Mouse (Mus musculus): ENCODE measurements around the gene Srsf10.
A peak's percentile ranks its signal among the peaks of the same experiment; 100 is the strongest.

Gene Srsf10

DNA sequence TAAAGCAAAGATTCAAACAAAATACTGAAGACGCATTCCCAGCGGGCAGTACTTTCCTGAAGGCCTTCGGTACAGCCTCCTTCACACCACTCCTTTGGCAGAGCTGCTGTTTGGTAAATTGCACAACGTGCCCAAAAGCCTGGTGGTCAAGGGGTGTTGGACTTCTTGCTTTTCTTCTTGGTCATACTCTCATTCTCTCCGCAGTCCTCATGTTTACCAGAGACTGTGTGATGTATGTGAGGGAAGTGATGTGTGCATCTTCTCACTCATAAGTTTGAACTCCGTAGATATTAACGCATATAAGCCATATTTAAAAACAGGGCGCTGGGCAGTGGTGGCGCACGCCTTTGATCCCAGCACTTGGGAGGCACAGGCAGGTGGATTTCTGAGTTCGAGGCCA, 917 bp upstream of the Srsf10 start:
- no peak for DNase-seq (ENCODE audit: inconsistent age in 2 of 2, low spot score in 1 of 2)

DNA sequence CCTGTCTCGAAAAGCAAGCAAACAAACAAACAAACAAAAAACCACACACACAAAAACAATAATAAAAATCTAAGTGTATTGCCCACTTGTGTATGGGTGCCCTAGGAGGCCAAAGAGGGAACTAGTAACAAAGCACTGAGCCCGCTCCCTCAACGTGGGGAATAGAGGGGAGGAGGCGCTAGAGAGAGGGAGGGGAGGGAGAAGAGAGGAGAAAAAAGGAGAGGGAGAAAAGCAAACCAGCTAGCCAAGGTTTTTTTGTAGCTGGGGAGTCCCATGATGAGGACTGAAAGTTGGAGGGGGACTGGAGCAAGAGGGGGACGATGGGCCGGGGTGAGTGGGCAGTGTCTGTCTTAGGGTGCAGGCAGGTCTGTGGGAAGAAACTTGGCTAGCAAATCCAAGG, 467 bp upstream of the Srsf10 start:
- no peak for DNase-seq (ENCODE audit: inconsistent age in 2 of 2, low spot score in 1 of 2)

DNA sequence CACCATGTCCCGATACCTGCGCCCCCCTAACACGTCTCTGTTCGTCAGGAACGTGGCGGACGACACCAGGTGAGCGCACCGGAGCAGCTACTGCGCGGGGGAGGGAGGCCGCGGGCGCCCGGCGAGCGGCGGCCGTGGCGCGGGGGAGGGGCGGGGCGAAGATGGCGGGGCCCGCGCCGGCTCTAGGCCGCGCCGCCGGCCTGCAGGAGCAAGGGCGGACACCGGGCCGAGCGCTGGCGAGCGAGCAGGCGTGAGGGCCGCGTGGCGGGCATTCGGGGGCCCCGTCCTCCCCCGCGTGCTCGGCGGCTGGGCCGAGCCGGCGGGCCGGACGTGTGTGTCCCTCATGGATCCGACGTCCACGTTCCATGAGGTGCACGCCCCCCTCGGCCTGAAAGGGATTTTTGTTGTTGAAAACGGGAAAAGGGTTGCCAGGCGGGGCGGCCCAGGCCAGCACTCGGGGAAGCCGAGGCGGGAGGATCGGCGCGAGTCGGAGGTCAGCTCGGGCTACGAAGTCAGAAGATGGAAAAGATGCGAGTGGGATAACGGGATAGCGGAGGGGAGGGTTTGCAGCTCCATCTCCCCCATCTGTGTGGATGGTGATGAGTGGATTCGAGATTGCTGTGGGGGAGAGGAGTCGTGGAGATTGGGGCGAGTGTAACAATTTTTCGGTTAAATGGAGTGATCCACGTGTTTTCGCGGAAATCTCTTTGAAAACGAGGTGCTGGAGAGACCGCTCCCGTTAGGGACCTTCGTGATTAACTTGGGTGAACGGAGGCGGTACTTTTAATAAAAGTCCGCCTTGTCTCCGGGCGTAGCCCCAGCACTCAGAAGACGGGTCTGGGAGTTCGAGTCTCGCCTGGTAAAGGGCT, 910 bp downstream of the Srsf10 start:
- DNase-seq (ENCODE audit: inconsistent age in 2 of 2, low spot score in 1 of 2), result peak; percentile 78 to 91

DNA sequence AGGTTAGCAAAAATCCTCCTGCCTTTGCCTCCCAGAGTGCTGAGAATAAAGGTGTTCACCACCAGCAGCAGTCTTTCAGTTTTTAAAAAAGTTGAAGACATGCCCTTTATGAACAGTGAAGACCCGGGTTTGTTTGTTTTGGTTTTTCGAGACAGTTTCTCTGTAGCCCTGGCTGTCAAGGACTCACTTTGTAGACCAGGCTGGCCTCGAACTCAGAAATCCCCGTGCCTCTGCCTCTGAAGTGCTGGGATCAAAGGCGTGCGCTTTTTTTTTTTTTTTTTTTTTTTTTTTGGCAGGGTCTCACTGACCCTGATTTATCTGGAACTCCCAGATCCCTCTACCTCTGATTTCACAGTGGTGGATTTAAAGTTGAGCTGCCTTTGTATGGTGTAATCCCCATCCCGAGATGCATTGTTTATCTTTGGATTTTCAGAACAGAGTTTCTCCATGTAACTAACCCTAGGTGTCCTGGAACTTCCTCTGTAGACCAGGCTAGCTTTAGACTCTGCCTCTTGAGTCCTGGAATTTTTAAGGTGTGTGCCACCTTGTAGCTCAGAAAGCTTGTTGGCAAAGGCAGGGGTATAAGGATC, 2.1 kb downstream of the Srsf10 start:
- DNase-seq (ENCODE audit: inconsistent age in 2 of 2, low spot score in 1 of 2), result peak in 1 of 2 experiments; percentile 67

DNA sequence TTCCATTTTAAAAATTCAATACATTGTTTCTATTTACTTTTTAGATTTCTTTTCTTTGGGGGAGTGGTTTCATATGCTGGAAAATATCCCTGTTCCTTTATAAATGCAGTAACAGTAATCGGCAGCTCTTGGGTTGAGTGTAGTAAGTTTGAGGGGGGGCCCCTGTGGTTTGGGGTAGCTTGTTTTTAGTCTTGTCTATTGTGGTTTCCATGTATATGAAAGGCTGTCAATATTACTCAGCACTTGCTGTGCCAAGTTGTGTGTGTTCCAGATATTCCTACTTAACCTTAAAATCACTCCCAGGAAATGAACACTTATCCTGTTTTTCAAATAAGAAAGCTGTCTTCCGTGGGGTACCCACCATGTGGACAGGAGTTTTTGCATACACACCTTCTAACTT, 13.4 kb downstream of the Srsf10 start:
- DNase-seq (ENCODE audit: inconsistent age in 2 of 2, low spot score in 1 of 2), result no peak

DNA sequence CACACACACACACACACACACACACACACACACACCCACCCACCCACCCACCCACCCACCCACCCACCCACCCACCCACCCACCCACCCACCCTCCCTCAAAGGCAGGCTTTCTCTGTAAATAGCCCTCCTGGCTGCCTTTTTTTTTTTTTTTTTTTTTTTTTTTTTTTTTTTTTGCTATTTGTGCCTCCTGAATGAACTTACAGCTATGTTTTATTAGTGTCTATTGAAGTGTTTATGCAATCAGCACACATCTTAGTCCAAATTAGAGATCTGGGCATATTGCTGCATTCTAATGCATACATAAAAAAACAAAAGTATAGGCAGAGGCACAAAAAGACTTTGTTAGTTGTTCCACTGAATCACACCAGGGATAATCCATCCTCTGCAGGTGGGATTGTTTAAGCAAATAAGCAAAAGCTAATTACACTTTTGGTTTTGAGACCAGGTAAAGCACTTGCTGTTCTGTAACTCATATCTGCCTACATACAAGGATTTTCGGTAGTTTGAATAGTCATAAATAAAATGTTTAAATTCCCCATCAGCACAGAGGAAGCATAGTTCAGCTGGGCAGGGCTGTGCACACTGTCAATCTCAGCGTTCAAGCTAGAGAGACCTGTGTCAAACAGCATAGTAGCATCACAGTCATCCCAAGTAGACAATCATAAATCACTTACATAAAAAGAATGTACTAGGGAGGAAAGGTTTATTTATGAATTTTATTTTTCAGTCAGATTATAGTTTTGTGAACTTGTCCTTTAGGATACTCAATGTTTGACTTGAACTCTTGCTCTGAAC, 14.9 kb downstream of the Srsf10 start:
- DNase-seq (ENCODE audit: inconsistent age in 2 of 2, low spot score in 1 of 2), result peak in 1 of 2 experiments; percentile 59

DNA sequence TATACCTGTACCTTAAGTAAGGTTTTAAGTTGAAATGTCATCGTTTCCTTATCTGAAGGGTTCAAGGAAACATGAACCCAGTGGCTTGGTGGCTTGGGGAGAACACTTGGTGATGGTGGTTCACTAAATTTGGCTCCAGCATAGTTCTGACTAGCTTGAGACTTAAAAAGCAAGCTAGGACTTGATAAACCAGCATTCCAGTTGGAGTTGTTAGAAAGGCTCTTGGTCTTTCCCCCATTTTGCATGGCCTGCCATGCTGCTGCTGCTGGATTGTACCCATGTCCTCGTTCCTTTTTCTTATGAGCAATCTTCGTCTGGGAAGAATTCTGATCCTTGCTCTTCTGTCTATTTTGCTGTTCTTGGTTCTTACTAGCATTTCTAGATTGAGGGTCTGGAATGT, 16.5 kb downstream of the Srsf10 start:
- peak in 1 of 2 experiments; percentile 67 for DNase-seq (ENCODE audit: inconsistent age in 2 of 2, low spot score in 1 of 2)

DNA sequence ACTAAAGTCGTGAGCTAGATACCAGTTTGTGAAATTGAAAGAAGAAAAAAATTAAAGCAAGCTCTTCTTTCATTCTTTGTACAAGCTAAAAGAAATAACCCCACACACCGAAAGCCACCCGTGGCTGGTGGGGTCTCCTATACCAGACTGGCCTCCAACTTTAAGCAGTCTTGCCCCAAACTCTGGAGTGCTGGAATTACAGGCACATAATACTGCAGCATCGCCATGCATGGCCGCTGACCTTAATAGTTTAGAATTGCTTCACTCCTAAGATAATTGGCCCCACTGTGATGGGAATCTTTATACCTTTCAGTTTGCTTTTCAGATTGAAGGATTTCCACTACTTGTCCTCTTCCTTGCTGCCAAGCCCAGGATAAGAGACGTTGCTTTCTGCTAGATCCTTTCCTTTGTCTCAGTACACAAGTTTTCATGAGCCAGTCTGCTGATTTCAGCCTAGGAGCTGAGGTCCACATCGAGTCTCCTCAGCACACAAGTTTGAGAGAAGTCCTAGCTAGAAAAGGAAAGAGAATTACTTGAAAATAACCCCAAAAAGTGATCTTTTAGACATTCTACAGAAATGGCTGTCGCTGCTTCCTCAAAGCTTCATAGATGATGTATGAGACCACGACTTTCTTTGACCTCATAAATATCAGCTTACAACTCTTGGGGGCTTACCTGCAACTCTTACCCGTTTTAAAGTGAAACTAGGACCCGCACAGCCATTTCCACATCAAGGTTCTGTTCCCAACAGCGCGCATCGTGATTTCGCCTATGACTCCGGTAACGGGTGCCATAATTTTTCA, 17.2 kb downstream of the Srsf10 start:
- DNase-seq (ENCODE audit: inconsistent age in 2 of 2, low spot score in 1 of 2), result peak in 1 of 2 experiments; percentile 84

DNA sequence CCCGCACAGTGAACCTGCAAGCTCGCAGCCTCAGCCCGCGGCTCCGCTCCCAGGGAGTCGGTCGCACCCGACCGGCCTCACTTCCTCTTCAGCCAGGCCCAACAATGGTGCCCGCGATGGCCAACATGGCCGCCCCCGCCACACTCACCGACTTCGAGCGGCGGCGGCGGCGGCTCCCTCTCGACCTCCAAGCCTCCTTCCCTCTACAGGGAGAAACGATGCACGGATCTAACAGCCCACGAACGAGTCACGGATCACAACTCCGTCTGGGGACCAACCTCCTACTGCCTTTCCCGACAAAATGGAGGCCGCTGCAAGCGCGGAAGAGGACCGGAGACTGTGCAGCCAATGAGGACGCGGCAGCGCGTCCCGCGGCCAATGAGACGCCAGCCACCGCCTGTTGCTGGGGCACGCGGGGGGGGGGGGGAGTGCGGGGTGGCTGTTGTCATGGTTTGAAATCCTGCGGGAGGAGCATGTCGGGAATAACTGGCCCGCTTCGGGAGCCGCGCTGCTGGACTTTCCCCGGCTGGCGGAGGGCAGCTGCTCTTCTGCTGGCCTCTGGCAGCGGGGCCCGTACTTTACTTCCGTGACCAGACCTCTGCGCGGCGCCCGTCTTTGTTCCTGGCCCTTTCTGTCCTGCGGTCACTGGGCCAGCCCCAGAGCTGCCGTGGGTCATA, 18.1 kb downstream of the Srsf10 start, which contains the start of gene Pnrc2:
Gene Pnrc2 (minus strand): TSS at position 325 of the 677 bp plus-strand sequence.
- peak; percentile 92 to 98 for DNase-seq (ENCODE audit: inconsistent age in 2 of 2, low spot score in 1 of 2)

DNA sequence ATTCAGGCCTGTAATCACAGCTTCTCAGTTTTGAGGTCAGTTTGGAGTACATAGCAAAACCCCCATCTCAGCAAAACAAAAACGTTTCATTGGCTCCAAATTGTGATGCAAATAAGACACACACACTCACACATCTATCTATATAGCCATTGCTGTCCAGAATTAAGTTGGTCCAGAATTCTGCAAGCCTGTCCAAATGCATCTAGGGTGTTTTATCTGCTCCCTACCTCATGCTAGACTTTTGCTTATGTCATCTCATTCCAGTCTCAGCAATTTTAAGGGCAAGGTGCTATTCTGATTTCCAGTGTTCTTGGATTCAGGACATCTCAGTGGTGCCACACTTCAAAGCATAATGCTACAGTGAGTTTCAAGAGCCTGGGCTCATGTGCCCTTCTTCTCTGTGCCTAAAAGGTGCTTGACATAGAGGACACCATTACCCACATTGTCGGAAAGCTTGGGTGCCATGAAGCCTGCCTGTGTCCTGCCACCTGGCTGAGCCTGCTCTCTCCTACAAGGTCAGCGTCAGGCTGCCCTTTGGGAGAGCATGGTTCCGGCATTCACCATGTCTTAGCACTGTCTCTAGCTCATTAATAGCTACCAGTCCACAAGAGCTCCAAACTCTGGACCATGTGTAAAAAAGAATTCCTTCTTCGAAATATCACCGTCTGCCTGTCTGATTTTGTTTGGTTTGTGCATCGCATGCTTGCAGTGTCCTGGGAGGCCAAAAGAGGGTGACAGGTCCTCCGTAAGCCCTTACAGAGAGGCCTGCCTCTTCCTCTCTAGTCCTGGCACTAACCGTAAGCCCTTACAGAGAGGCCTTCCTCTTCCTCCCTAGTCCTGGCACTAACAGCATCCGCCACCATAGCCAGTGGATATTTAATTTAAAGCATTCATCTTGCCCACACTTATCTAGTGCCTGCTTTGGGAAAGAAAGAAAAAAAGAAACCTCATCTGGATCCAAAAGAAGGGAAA, 19.3 kb downstream of the Srsf10 start:
- no peak for DNase-seq (ENCODE audit: inconsistent age in 2 of 2, low spot score in 1 of 2)

DNA sequence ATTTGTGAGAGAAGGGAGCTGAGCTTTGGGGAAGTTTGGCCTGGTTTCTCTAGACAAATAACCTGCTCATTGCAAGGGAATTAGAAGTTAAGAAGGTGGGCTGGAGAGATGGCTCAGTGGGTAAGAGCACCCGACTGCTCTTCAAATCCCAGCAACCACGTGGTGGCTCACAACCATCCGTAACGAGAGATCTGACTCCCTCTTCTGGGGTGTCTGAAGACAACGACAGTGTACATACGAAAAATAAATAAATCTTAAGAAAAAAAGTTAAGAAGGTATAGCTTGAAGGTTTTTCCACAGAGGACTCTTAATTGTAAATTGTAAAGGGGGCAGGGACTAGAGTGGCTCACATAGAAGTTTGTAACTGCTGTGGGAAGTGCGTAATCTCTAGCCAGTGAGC, 20.0 kb downstream of the Srsf10 start:
- peak in 1 of 2 experiments; percentile 63 for DNase-seq (ENCODE audit: inconsistent age in 2 of 2, low spot score in 1 of 2)

DNA sequence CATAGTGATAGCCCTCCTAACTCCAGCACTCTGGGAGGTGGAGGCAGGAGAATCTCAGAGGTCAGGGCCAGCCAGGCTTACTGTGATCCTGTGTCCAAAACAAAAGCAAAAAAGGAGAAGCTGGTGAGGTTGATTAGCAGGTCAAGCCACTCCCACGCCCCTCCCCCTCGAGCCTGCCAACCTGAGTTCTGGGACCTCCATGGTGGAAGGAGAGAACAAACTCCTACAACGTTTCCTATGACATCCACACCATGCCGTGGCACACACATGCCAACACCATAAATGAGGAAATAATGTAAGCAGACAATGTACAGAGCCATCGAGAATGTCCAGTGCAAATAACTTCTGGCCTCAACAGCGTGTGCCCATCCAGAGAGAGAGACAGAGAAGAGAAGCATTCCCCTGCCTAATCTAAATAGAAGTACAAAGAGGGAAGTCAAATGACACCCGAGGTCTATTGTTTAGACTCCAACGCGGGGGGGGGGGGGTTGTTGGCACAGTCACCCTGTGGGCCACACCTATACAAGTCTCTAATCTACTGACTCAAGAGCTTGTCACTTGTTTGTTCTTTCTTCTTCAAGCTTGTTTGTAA, 20.5 kb downstream of the Srsf10 start:
- peak; percentile 70 to 81 for DNase-seq (ENCODE audit: inconsistent age in 2 of 2, low spot score in 1 of 2)

DNA sequence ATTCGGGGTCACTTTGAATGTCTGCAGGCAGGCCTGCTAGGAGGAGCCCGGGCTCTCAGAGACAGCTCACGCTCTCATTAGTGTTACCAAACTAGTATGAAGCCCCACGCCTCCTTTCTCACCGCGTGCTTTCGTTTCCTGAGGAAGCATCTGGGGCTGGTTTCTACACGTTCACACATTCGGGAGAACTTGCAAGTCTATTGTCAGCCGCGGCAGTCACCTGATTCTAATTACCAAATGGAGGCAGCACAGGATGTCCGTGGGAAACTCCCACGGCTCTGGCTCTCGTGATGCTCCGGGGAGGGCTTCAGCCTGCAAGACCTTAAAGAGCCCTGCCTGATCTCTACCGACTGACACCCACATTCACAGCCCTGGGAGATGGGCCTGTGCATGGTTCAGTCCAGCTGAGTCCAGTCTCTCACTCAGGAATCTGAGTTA, 21.1 kb downstream of the Srsf10 start:
- DNase-seq (ENCODE audit: inconsistent age in 2 of 2, low spot score in 1 of 2), result peak; percentile 80 to 90

DNA sequence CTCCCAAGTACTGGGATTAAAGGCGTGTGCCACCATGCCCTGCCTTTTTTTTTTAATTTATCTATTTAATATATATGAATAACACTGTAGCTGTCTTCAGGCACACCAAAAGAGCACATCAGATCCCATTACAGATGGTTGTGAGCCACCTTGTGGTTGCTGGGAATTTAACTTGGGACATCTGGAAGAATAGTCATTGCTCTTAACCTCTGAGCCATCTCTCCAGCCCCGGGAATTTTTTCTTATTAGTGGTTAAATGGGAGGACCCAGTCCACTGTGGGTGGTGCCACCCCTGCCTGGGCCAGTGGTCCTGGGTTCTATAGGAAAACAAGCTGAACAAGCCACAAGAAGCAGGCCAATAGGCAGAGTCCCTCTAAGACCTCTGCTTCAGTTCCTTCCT, 22.2 kb downstream of the Srsf10 start:
- peak in 1 of 2 experiments; percentile 78 for DNase-seq (ENCODE audit: inconsistent age in 2 of 2, low spot score in 1 of 2)

DNA sequence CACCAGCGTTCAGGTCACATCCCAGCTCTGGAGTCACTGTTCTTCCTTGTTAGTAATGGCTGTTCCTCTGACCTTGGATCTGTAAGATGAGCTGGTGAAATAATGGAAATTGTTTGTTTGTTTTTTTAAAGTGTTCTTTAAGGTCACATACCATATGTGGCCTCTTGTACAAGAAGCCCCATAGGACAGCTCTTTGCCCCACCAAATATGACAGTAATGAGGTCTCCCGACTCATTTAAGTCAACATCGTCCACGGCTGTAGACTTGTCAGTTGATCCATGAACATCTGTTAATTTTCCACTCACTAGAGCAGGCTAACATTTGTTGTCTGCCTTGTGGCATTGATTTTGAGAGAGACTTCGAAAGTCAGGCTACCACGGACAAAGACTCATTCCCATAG, 23.5 kb downstream of the Srsf10 start:
- DNase-seq (ENCODE audit: inconsistent age in 2 of 2, low spot score in 1 of 2), result no peak

DNA sequence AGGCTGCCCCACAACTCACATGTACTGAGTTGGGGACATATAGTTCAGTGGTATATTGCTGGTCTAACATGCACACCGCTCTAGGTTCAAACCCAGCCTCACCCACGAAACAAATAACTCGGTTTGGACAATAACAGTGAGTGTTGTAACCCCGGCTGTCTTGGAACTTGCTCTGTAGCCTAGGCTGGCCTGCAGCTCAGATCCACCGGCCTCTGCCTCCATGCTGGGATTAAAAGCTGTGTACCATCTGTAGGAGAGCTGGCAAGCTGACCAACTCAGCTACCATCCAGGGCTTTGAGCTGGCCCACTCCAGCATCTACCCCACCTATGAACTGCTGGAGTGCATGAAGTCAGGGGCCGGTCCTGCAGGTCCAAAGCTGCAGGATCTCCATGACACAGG, 24.5 kb downstream of the Srsf10 start:
- DNase-seq (ENCODE audit: inconsistent age in 2 of 2, low spot score in 1 of 2), result no peak

DNA sequence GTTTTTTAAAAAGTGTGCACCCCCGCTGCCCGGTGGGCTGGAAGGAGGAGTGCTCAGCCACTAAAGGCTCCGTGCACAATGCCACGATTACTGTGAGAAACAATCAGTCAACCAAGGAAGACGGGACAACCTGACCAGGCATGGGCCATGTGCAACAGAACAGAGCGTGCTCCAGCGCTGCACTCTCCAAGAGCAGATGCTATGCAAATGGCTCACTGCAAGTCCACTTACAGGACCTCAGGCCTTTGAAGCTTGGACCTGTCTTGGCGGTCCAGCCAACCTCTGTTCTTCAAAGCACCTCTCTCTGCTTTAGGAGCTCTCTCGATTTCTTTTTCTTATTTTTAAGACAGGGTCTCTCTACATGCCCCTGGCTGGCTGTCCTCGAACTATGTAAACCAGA, 25.0 kb downstream of the Srsf10 start:
- no peak for DNase-seq (ENCODE audit: inconsistent age in 2 of 2, low spot score in 1 of 2)

DNA sequence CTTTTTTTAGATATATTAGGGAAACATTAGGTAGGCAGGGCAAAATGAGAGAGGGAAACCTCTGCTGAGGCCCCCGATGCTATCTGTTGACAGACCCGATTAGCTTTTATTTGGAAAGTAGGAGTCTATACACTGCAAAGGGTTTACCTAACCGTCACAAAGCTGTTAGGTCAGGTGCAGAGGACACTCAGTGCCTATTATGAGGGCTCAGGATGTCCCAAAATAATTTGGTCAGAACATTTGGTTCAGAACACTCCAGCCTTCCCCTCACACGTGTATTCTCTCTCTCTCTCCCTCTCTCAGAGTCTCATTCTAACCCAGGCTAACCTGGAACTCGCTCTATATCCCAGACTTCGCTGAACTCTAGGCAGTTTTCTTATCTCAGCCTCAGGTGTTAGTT, 26.5 kb downstream of the Srsf10 start:
- DNase-seq (ENCODE audit: inconsistent age in 2 of 2, low spot score in 1 of 2), result no peak

DNA sequence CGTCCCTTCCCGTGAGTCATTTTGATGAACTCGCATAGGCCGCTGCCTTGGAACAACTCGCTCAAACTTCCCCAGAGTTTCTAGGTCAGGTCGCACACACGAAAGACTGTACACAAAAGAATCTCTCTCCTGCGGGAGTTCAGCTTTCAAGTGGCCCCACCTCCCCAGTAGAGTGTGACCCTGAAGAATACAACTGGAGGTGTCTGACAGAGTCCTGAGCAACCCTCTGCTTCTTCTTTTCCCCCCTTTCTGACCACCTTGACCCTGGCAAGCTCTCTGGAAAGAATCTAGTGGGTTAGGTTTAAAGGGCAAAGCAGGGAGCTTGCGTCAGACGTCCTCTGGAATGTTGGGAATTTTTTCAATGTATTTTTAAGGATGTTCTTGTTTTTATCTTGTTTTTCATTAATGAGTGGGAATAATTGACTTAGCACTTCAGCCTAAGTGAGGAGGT, 27.9 kb downstream of the Srsf10 start:
- DNase-seq (ENCODE audit: inconsistent age in 2 of 2, low spot score in 1 of 2), result peak; percentile 80 to 91

Measured in adrenal gland, adult (tissue).